Mouse (Mus musculus) erythroblast, embryonic 14.5 days (primary cell): ENCODE results near the gene Gfod2.

Experiments used
- GATA1 ChIP-seq: IDR thresholded peaks from 2 replicates; pipeline ENCODE4 v1.6.1; 2012; ENCODE audit warnings: low read length, inconsistent platforms, mixed read lengths
- TAL1 ChIP-seq: IDR thresholded peaks from 3 replicates; pipeline ENCODE4 v1.6.1; 2012; ENCODE audit warnings: low read length, inconsistent platforms, mixed read lengths

DNA sequence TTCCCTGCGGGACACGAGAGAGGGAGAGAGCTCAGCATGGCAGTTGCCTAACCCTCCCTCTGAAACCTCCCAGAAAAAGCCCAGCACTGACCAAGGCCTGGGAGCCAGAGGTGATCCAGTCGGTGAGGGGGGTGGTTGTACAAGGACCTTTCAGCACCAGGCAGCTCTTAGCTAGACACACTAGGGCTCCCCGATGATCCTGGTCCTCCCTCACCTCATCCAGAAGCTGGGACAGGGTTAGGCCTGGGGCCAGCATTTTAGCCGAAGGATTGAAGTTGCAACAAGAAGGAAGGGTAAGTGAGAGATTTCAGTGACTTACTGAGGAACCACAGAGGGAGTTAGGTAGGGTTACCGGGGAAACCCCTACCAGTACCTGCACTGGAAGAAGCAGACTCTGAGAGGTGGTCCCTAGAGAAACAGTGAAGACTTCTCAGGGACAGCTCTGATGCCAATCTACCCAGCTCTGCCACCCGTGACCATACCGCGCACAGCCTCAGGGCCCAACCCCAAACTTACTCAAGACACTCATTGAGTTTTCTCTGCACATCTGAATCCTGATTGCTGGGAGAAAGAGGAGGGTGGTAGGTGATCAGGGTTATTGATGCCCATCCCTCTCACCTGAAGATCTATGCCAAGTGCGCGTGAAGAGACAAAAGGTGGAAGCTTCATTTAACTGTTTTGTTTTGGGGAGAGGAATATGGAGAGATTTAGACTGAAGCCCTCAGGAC lies 58.8 kb downstream of the Gfod2 start:
- no peak for TF ChIP-seq TAL1
- TF ChIP-seq GATA1, result no peak
